Mouse (Mus musculus): ENCODE results near the gene Rgs1. TPM values are rescaled to one million over a fixed set of nuclear protein-coding genes. Genes with fewer than 3 reads are reported as not detected.

Gene Rgs1
- polyA plus RNA-seq, 1 experiment from 2014 or later = 0.84 TPM

DNA sequence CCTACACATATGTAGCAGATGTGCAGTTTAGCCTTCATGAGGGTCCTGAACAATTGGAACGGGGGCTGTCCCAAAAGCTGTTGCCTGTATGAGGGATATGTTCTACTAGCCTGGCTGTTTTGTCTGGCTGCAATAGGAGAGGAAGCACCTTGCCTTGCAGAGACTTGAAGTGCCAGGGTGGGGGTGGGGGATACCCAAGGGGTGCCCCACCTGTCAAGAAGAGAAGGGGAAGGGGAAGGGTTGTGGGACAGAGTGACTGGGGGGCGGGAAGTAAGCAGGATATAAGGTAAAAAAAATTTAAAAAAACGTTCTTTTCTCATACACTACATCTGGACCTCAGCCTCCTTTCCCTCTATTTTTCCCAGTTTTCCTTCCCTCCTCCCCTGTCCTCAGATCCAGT is 9.7 kb upstream of the Rgs1 start:
- Histone ChIP-seq H3K4me2 (no peak overlapping the region), H3K4me3 (ENCODE audit: low read depth, low read length) (no peak overlapping the region), H3K27ac (ENCODE audit: low read depth, low read length) (no peak overlapping the region), H3K9me3 (ENCODE audit: control insufficient read depth, low read length) (no peaks in the 10 kb centered on the region), H3K9ac (ENCODE audit: low read depth, low read length) (no peak overlapping the region), H3K27me3 (replicated peaks; ENCODE audit: control insufficient read depth, insufficient read depth, low read length) (no peaks in the 10 kb centered on the region), H3K36me3 (ENCODE audit: control insufficient read depth, insufficient read depth, low read length) (no peaks in the 10 kb centered on the region), H3K4me1 (replicated peaks; ENCODE audit: control insufficient read depth, insufficient read depth, low read length) (no peaks in the 10 kb centered on the region)
- ATAC-seq (replicated peaks; ENCODE audit: low FRiP score) (no peak), DNase-seq (ENCODE audit: low spot score) (no peak)
- 65% methylated on average over 3 of the region's 3 CpGs for WGBS

DNA sequence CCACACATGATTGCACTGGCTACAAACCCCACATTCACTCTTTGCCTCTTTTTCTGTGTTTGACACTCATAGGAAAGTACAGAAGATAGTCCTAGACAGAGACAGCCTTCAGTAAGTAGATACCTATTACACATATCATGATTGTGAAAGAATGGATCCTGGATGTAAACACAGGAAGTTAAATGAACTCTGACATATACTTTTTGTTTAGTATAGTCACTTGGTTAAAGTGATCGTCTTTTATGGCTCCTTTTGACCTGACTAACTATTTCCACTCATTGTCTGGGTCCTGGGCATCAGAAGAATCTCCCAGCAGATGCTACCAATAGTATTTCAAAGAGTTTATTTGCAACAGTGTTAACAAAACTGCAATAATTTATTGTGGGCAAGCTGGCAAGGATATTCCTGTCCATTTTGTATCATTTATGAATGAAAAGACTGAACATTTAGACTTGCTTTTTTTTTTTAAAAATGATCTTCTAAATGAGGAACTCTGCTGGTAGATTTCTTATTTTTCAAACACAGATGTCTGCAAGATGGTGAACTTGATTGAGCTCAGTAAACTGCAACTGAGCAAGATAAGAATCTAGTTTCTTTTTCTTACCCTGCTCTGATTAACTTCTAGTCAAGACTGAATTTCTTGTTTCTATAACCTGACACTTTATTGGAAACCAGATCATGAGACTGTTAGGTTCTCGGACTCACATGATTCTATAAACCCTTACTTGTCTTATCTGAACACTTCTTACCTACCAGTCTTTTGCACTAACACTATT is 7.7 kb upstream of the Rgs1 start:
- WGBS = 65% methylated on average over 2 of the region's 2 CpGs
- Histone ChIP-seq H3K27me3 (replicated peaks; ENCODE audit: control insufficient read depth, insufficient read depth, low read length) (no peaks in the 10 kb centered on the region), H3K9ac (ENCODE audit: low read depth, low read length) (no peak overlapping the region), H3K4me2 (no peak overlapping the region), H3K4me1 (replicated peaks; ENCODE audit: control insufficient read depth, insufficient read depth, low read length) (no peaks in the 10 kb centered on the region), H3K4me3 (ENCODE audit: low read depth, low read length) (no peak overlapping the region), H3K36me3 (ENCODE audit: control insufficient read depth, insufficient read depth, low read length) (no peaks in the 10 kb centered on the region), H3K27ac (ENCODE audit: low read depth, low read length) (no peak overlapping the region), H3K9me3 (ENCODE audit: control insufficient read depth, low read length) (no peaks in the 10 kb centered on the region; the same call in 1 of the 2 replicates)
- ATAC-seq (replicated peaks; ENCODE audit: low FRiP score) (no peak), DNase-seq (ENCODE audit: low spot score) (no peak)

DNA sequence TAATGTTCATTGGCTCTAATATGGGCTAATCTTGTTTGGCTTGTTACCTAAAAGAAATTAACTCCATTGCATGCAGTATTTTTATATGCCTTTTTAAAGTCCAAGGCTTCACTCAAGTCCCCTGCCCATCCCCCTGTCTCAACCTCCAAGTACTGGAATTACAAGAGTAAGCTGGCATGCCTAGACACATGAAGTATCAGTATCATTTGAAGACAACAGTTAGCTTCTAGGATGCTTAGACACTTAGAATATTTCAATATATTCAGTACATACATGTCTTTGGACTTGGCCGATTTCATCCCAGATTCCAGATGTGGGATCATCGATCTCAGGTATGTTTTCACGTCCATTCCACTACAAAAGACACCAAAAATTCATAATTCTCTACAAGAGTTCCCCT is 836 bp downstream of the Rgs1 start:
- no peaks in the 10 kb centered on the region for H3K36me3 ChIP-seq (ENCODE audit: control insufficient read depth, insufficient read depth, low read length)
- no peak for DNase-seq (ENCODE audit: low spot score)
- ATAC-seq (replicated peaks; ENCODE audit: low FRiP score) = no peak
- H3K9ac ChIP-seq (ENCODE audit: low read depth, low read length) = no peak overlapping the region
- no peak overlapping the region for H3K4me2 ChIP-seq
- no peaks in the 10 kb centered on the region for H3K27me3 ChIP-seq (replicated peaks; ENCODE audit: control insufficient read depth, insufficient read depth, low read length)
- no peak overlapping the region for H3K4me3 ChIP-seq (ENCODE audit: low read depth, low read length)
- WGBS = 85% methylated on average over 3 of the region's 3 CpGs
- H3K9me3 ChIP-seq (ENCODE audit: control insufficient read depth, low read length) = no peaks in the 10 kb centered on the region; the same call in 1 of the 2 replicates
- H3K27ac ChIP-seq (ENCODE audit: low read depth, low read length) = no peak overlapping the region
- no peaks in the 10 kb centered on the region for H3K4me1 ChIP-seq (replicated peaks; ENCODE audit: control insufficient read depth, insufficient read depth, low read length)

DNA sequence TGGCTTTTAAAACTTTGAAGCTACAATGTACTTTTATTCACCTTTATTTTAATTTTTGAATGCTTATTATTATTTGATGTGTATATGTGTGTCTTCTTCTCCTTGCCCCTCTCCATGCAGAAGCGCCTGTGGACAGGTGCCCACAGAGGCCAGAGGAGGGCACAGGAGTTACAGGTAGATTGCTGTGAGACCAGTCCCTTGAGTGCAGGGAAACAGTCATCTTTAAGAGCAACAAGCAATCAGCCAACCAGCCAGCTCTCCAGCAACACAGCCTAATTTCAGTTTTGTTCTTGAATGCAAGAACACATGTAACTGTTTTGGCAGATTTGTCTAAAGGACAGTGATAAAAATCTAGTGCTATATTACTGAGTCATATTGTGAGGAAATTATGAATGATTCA is 1.7 kb downstream of the Rgs1 start:
- H3K27ac ChIP-seq (ENCODE audit: low read depth, low read length) = no peak overlapping the region
- DNase-seq (ENCODE audit: low spot score) (no peak), ATAC-seq (replicated peaks; ENCODE audit: low FRiP score) (no peak)
- no peak overlapping the region for H3K4me3 ChIP-seq (ENCODE audit: low read depth, low read length)
- H3K27me3 ChIP-seq (replicated peaks; ENCODE audit: control insufficient read depth, insufficient read depth, low read length) = no peaks in the 10 kb centered on the region
- H3K9ac ChIP-seq (ENCODE audit: low read depth, low read length) = no peak overlapping the region
- no peak overlapping the region for H3K4me2 ChIP-seq
- WGBS = 80% methylated on average over 1 of the region's 1 CpGs
- H3K9me3 ChIP-seq (ENCODE audit: control insufficient read depth, low read length) = no peaks in the 10 kb centered on the region; the same call in 1 of the 2 replicates
- H3K36me3 ChIP-seq (ENCODE audit: control insufficient read depth, insufficient read depth, low read length) = no peaks in the 10 kb centered on the region
- H3K4me1 ChIP-seq (replicated peaks; ENCODE audit: control insufficient read depth, insufficient read depth, low read length) = no peaks in the 10 kb centered on the region

DNA sequence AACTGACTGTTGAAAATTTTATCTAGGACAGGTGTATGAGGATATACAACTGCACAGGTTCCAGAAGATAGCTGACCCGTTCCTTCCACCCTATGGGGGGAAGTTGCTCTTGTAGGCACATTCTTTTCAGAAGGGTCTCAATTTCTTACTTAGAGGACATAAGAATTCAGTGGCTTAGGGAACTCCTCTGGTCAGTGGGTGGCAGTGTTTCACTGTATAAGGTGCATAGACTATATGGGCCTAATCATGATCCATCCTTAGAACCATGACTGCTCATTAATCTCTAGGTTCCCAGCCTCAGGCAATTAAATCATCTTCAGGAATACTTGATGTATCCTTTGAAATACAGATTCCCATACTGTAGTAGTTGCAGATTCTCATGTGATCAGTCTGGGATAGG is 5.5 kb downstream of the Rgs1 start:
- 47% methylated on average over 1 of the region's 1 CpGs for WGBS
- H3K9ac ChIP-seq (ENCODE audit: low read depth, low read length) = no peak overlapping the region
- no peak overlapping the region for H3K4me3 ChIP-seq (ENCODE audit: low read depth, low read length)
- no peak overlapping the region for H3K4me2 ChIP-seq
- DNase-seq (ENCODE audit: low spot score) = no peak
- H3K36me3 ChIP-seq (ENCODE audit: control insufficient read depth, insufficient read depth, low read length) = no peaks in the 10 kb centered on the region
- peak; percentile 72 for ATAC-seq (replicated peaks; ENCODE audit: low FRiP score)
- no peaks in the 10 kb centered on the region for H3K4me1 ChIP-seq (replicated peaks; ENCODE audit: control insufficient read depth, insufficient read depth, low read length)
- no peak overlapping the region for H3K27ac ChIP-seq (ENCODE audit: low read depth, low read length)
- H3K9me3 ChIP-seq (ENCODE audit: control insufficient read depth, low read length) = no peaks in the 10 kb centered on the region
- H3K27me3 ChIP-seq (replicated peaks; ENCODE audit: control insufficient read depth, insufficient read depth, low read length) = no peaks in the 10 kb centered on the region

DNA sequence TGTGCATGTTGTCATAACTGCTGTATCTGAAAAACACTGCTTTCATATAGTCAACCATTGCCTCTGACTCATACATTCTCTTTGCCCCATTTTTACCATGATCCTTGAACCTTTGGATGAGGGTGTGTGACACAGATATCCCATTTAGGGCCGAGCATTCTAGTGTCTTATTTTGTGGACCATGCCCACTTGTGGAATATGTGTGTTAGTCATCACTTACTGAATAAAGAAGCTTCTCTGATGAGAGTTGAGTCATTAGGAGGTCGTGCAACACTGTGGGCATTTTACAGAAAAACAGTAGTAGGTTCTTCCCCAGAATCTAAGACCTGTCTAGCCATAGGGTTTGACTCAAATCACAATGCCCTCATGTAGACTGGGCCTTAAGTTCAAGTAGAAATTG is 9.8 kb downstream of the Rgs1 start:
- Histone ChIP-seq H3K36me3 (ENCODE audit: control insufficient read depth, insufficient read depth, low read length) (no peaks in the 10 kb centered on the region), H3K27me3 (replicated peaks; ENCODE audit: control insufficient read depth, insufficient read depth, low read length) (no peaks in the 10 kb centered on the region), H3K27ac (ENCODE audit: low read depth, low read length) (no peak overlapping the region), H3K9me3 (ENCODE audit: control insufficient read depth, low read length) (no peaks in the 10 kb centered on the region), H3K4me3 (ENCODE audit: low read depth, low read length) (no peak overlapping the region), H3K4me1 (replicated peaks; ENCODE audit: control insufficient read depth, insufficient read depth, low read length) (no peaks in the 10 kb centered on the region), H3K9ac (ENCODE audit: low read depth, low read length) (no peak overlapping the region), H3K4me2 (no peak overlapping the region)
- ATAC-seq (replicated peaks; ENCODE audit: low FRiP score) = no peak
- no peak for DNase-seq (ENCODE audit: low spot score)
- 75% methylated on average over 2 of the region's 2 CpGs for WGBS

DNA sequence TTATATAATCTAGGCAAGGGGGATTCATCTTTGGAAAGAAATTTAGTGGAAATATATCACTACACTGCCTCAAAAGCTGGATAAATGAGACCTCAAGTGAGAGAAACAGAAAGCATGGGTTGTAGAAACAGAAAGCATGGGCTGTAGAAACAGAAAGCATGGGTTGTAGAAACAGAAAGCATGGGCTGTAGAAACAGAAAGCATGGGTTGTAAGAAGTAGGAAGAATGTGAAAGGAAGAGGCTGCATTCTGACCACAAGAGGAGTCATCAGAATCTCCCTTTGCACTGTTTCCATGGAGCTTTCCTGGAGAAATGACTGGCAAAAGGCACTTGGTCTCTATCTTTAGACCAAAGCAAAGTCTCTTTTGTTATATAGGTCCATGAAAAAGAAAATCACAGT is 33.8 kb downstream of the Rgs1 start:
- H3K27ac ChIP-seq (ENCODE audit: low read depth, low read length) = no peak overlapping the region
- no peak for ATAC-seq (replicated peaks; ENCODE audit: low FRiP score)
- H3K36me3 ChIP-seq (ENCODE audit: control insufficient read depth, insufficient read depth, low read length) = no peaks in the 10 kb centered on the region
- H3K4me3 ChIP-seq (ENCODE audit: low read depth, low read length) = no peak overlapping the region
- H3K9me3 ChIP-seq (ENCODE audit: control insufficient read depth, low read length) = no peaks in the 10 kb centered on the region
- no peak for DNase-seq (ENCODE audit: low spot score)
- no peak overlapping the region for H3K9ac ChIP-seq (ENCODE audit: low read depth, low read length)
- H3K4me2 ChIP-seq = no peak overlapping the region
- no peaks in the 10 kb centered on the region for H3K4me1 ChIP-seq (replicated peaks; ENCODE audit: control insufficient read depth, insufficient read depth, low read length)
- no peaks in the 10 kb centered on the region for H3K27me3 ChIP-seq (replicated peaks; ENCODE audit: control insufficient read depth, insufficient read depth, low read length)

DNA sequence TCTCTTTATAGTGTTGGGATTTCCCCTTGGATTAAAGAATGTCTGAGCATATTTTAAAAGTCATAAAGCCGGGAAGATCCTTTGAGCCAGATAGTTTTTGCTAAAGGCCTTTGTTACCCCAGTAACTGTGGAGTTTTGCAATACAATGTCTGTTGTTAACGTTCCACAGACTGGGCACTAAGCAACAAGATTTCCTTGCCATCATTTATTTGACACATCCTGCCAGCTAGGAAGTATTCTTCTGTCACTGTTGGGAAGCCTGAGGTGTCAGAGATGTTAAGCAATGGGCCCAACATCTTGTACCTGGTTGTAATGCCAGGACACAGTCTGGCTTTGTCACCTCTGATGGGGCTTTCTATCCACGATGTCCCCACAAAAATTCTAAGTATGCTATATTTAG is 38.1 kb downstream of the Rgs1 start:
- H3K27ac ChIP-seq (ENCODE audit: low read depth, low read length) = no peak overlapping the region
- DNase-seq (ENCODE audit: low spot score) = no peak
- ATAC-seq (replicated peaks; ENCODE audit: low FRiP score) = no peak
- no peaks in the 10 kb centered on the region for H3K36me3 ChIP-seq (ENCODE audit: control insufficient read depth, insufficient read depth, low read length)
- H3K4me3 ChIP-seq (ENCODE audit: low read depth, low read length) = no peak overlapping the region
- no peaks in the 10 kb centered on the region for H3K27me3 ChIP-seq (replicated peaks; ENCODE audit: control insufficient read depth, insufficient read depth, low read length)
- H3K4me2 ChIP-seq = no peak overlapping the region
- no peak overlapping the region for H3K9ac ChIP-seq (ENCODE audit: low read depth, low read length)
- H3K9me3 ChIP-seq (ENCODE audit: control insufficient read depth, low read length) = no peaks in the 10 kb centered on the region
- WGBS = 74% methylated on average over 3 of the region's 3 CpGs
- no peaks in the 10 kb centered on the region for H3K4me1 ChIP-seq (replicated peaks; ENCODE audit: control insufficient read depth, insufficient read depth, low read length)

DNA sequence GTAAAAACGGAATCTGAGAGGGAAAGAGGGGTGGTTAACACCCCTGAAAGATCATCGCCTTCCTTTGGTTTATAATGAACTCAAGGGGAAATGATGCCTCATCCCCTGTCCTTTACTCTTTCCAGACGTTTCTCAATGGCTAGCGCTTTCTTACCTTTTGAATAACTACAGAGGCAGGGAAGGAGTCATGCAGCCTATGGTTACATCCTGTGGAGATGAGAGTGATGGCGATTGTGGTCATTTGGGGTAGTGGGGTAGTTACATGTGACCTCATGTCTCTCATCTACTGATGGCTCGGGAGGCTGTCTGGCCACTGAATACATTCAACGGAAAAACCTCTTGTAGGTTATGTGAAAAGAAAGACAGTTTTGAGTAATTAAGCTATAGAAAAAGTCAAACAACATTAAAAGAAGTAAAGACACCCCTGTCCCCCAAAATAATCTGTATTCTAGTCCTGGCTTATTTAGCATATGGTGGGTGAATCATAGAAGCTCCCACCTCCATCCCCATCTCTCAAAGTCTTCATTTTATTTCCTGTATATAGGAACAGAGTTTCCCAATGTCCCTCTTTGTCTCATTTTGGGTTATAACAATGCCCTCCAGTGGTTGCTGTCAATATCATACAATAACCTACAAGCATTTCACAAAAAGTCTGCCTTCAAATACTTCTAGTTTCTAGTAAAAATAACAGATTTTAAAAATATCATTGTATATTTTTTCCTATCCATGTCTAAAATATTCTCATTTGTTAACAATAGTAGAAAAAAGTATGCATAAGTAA is 42.6 kb downstream of the Rgs1 start:
- DNase-seq (ENCODE audit: low spot score) (no peak), ATAC-seq (replicated peaks; ENCODE audit: low FRiP score) (no peak)
- no peaks in the 10 kb centered on the region for H3K36me3 ChIP-seq (ENCODE audit: control insufficient read depth, insufficient read depth, low read length)
- no peak overlapping the region for H3K9ac ChIP-seq (ENCODE audit: low read depth, low read length)
- H3K4me3 ChIP-seq (ENCODE audit: low read depth, low read length) = no peak overlapping the region
- no peaks in the 10 kb centered on the region for H3K4me1 ChIP-seq (replicated peaks; ENCODE audit: control insufficient read depth, insufficient read depth, low read length)
- no peaks in the 10 kb centered on the region for H3K9me3 ChIP-seq (ENCODE audit: control insufficient read depth, low read length)
- no peaks in the 10 kb centered on the region for H3K27me3 ChIP-seq (replicated peaks; ENCODE audit: control insufficient read depth, insufficient read depth, low read length)
- WGBS = 73% methylated on average over 7 of the region's 7 CpGs
- H3K27ac ChIP-seq (ENCODE audit: low read depth, low read length) = no peak overlapping the region
- no peak overlapping the region for H3K4me2 ChIP-seq

Measured in liver, embryonic 11.5 days (tissue).